Mouse (Mus musculus): ENCODE results near the gene St14. TPM values are rescaled to one million over a fixed set of nuclear protein-coding genes. Genes with fewer than 3 reads are reported as not detected.

Gene St14
- polyA plus RNA-seq, 1 experiment, result 0.02 TPM

DNA sequence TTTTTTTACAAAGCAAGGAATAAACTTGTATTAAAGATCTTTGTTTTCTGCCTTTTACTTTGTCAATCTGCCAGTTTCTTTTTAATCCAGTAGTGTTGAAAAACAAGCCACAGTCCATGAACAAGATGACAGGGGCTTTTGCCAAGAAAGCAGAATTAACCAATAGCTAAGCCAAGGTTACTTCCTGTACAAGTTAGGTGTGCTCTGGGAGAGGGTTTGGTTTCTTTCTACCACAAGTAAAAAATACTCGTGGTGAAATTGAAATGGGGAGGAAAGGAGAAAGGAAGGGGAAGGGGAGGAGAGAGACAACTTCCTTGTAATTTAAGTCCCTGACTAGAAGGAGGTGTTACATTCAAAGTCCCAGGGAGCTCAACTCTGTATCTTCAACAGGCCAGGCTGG, 31.3 kb upstream of the St14 start:
- Histone ChIP-seq H3K27me3 (ENCODE audit: control insufficient read depth, insufficient read depth, insufficient read length) (no peaks in the 10 kb centered on the region), H3K36me3 (ENCODE audit: control insufficient read depth, insufficient read depth) (peaks cover 2% of the 10 kb centered on the region), H3K79me2 (ENCODE audit: control insufficient read depth, insufficient read depth) (no peaks in the 10 kb centered on the region), H3K4me3 (no peak overlapping the region), H3K4me2 (ENCODE audit: low read depth) (no peak overlapping the region), H3ac (ENCODE audit: control insufficient read depth, insufficient read length) (no peak overlapping the region)
- TF ChIP-seq POLR2A (IDR thresholded peaks at IDR 0.05; ENCODE audit: insufficient read length, low read depth) (no peak), TCF3 (IDR thresholded peaks at IDR 0.05; ENCODE audit: insufficient read length, low read depth) (no peak), MAX (IDR thresholded peaks at IDR 0.05; ENCODE audit: low read depth) (no peak), TCF12 (IDR thresholded peaks at IDR 0.05; ENCODE audit: insufficient read depth, poor library complexity, severe bottlenecking) (no peak), REST (IDR thresholded peaks at IDR 0.05; ENCODE audit: insufficient read depth, insufficient read length) (no peak), POLR2AphosphoS2 (IDR thresholded peaks at IDR 0.05; ENCODE audit: insufficient read length, low read depth) (no peak), CEBPB (IDR thresholded peaks at IDR 0.05; ENCODE audit: insufficient read depth, poor library complexity, severe bottlenecking) (no peak), MYOD1 (IDR thresholded peaks at IDR 0.05; ENCODE audit: control insufficient read depth in 1 of 3, insufficient read length in 2 of 3, low read depth in 2 of 3) (no peak), SRF (IDR thresholded peaks at IDR 0.05; ENCODE audit: control insufficient read depth, insufficient read length, low read depth) (no peak), E2F4 (IDR thresholded peaks at IDR 0.05; ENCODE audit: insufficient read depth) (no peak), USF1 (IDR thresholded peaks at IDR 0.05; ENCODE audit: low read depth) (no peak)

DNA sequence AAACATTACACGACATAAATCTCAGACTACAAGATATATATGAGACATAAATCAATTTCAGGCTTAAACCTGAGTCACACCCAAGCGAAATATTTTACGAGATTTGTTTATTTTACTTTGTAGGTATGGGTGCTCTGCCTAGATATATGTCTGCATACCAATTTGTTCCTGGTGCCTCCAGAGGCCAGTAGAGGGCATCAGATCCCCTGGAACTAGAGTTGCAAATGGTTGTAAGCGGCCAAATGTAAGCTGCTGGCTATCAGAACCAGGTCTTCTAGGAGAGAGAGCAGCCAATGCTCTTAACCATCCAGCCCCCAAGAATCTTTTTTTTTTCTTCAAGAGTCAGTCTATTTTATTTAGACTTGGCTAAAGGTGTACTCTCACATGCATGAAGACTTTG, 28.3 kb upstream of the St14 start:
- H3K4me2 ChIP-seq (ENCODE audit: low read depth), result no peak overlapping the region
- no peaks in the 10 kb centered on the region for H3K27me3 ChIP-seq (ENCODE audit: control insufficient read depth, insufficient read depth, insufficient read length)
- no peak overlapping the region for H3K4me3 ChIP-seq
- no peaks in the 10 kb centered on the region for H3K79me2 ChIP-seq (ENCODE audit: control insufficient read depth, insufficient read depth)
- H3ac ChIP-seq (ENCODE audit: control insufficient read depth, insufficient read length), result no peak overlapping the region
- TF ChIP-seq TCF12 (IDR thresholded peaks at IDR 0.05; ENCODE audit: insufficient read depth, poor library complexity, severe bottlenecking), result no peak
- no peak for TF ChIP-seq MAX (IDR thresholded peaks at IDR 0.05; ENCODE audit: low read depth)
- TF ChIP-seq MYOD1 (IDR thresholded peaks at IDR 0.05; ENCODE audit: control insufficient read depth in 1 of 3, insufficient read length in 2 of 3, low read depth in 2 of 3), result no peak
- no peak for TF ChIP-seq POLR2AphosphoS2 (IDR thresholded peaks at IDR 0.05; ENCODE audit: insufficient read length, low read depth)
- no peak for TF ChIP-seq MYOG (IDR thresholded peaks at IDR 0.05; ENCODE audit: control insufficient read depth in 1 of 3, insufficient read depth in 1 of 3, insufficient read length in 2 of 3, low read depth in 2 of 3)
- TF ChIP-seq USF1 (IDR thresholded peaks at IDR 0.05; ENCODE audit: low read depth), result no peak
- TF ChIP-seq POLR2A (IDR thresholded peaks at IDR 0.05; ENCODE audit: insufficient read length, low read depth), result no peak
- no peak for TF ChIP-seq TCF3 (IDR thresholded peaks at IDR 0.05; ENCODE audit: insufficient read length, low read depth)
- no peak for TF ChIP-seq E2F4 (IDR thresholded peaks at IDR 0.05; ENCODE audit: insufficient read depth)
- TF ChIP-seq CEBPB (IDR thresholded peaks at IDR 0.05; ENCODE audit: insufficient read depth, poor library complexity, severe bottlenecking), result no peak
- no peak for TF ChIP-seq REST (IDR thresholded peaks at IDR 0.05; ENCODE audit: insufficient read depth, insufficient read length)
- TF ChIP-seq SRF (IDR thresholded peaks at IDR 0.05; ENCODE audit: control insufficient read depth, insufficient read length, low read depth), result no peak
- H3K36me3 ChIP-seq (ENCODE audit: control insufficient read depth, insufficient read depth), result peaks cover 4% of the 10 kb centered on the region

DNA sequence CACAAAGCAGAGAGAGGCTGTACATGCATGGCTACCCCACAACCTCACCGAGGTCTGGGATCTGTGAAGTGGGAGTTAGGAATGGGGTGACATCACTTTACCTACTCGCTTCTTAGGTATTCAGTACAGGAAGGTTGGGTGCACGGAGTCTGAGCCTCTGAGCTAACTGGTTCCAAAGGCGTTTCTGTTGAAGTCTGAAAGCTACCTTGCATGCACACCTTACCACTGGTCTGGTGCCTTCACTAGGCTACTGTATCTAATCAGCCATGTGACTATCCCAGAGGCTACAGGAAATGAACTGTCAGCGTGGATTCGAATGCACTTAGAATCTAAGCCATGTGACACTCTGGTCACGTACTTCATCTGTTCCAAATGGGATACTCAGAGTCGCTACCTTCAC, 24.9 kb upstream of the St14 start:
- H3K79me2 ChIP-seq (ENCODE audit: control insufficient read depth, insufficient read depth), result no peaks in the 10 kb centered on the region
- TF ChIP-seq REST (IDR thresholded peaks at IDR 0.05; ENCODE audit: insufficient read depth, insufficient read length) (no peak), TCF12 (IDR thresholded peaks at IDR 0.05; ENCODE audit: insufficient read depth, poor library complexity, severe bottlenecking) (no peak), MYOG (IDR thresholded peaks at IDR 0.05; ENCODE audit: control insufficient read depth in 1 of 3, insufficient read depth in 1 of 3, insufficient read length in 2 of 3, low read depth in 2 of 3) (no peak), TCF3 (IDR thresholded peaks at IDR 0.05; ENCODE audit: insufficient read length, low read depth) (no peak), MAX (IDR thresholded peaks at IDR 0.05; ENCODE audit: low read depth) (no peak), POLR2AphosphoS2 (IDR thresholded peaks at IDR 0.05; ENCODE audit: insufficient read length, low read depth) (no peak), CEBPB (IDR thresholded peaks at IDR 0.05; ENCODE audit: insufficient read depth, poor library complexity, severe bottlenecking) (no peak), E2F4 (IDR thresholded peaks at IDR 0.05; ENCODE audit: insufficient read depth) (no peak), MYOD1 (IDR thresholded peaks at IDR 0.05; ENCODE audit: control insufficient read depth in 1 of 3, insufficient read length in 2 of 3, low read depth in 2 of 3) (no peak), USF1 (IDR thresholded peaks at IDR 0.05; ENCODE audit: low read depth) (no peak), POLR2A (IDR thresholded peaks at IDR 0.05; ENCODE audit: insufficient read length, low read depth) (no peak), SRF (IDR thresholded peaks at IDR 0.05; ENCODE audit: control insufficient read depth, insufficient read length, low read depth) (no peak)
- no peak overlapping the region for H3K4me3 ChIP-seq
- H3K27me3 ChIP-seq (ENCODE audit: control insufficient read depth, insufficient read depth, insufficient read length), result no peaks in the 10 kb centered on the region
- H3K36me3 ChIP-seq (ENCODE audit: control insufficient read depth, insufficient read depth), result peaks cover 4% of the 10 kb centered on the region
- no peak overlapping the region for H3ac ChIP-seq (ENCODE audit: control insufficient read depth, insufficient read length)
- H3K4me2 ChIP-seq (ENCODE audit: low read depth), result no peak overlapping the region

DNA sequence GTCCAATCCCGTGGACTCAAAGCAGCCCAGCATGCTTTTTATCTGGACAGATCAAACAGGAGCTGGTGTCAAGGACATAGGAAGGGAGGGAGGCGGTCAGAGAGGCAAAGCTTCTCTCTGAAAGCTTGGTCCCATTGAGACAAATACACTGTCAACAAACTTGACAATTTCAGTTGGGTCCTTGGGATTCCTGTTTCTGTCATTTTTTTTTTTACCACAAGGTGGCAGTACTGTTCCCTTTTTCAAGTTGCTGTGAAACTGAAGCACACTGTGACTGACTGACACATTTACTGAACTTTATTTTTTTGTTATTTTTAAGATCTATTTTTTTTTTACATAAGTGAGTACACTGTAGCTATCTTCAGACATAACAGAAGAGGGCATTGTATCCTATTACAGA, 19.4 kb upstream of the St14 start:
- TF ChIP-seq CEBPB (IDR thresholded peaks at IDR 0.05; ENCODE audit: insufficient read depth, poor library complexity, severe bottlenecking), result no peak
- TF ChIP-seq USF1 (IDR thresholded peaks at IDR 0.05; ENCODE audit: low read depth), result no peak
- TF ChIP-seq POLR2AphosphoS2 (IDR thresholded peaks at IDR 0.05; ENCODE audit: insufficient read length, low read depth), result no peak
- Histone ChIP-seq H3K4me3 (no peak overlapping the region), H3K27me3 (ENCODE audit: control insufficient read depth, insufficient read depth, insufficient read length) (no peaks in the 10 kb centered on the region), H3K79me2 (ENCODE audit: control insufficient read depth, insufficient read depth) (no peaks in the 10 kb centered on the region), H3K36me3 (ENCODE audit: control insufficient read depth, insufficient read depth) (no peaks in the 10 kb centered on the region), H3K4me2 (ENCODE audit: low read depth) (no peak overlapping the region), H3ac (ENCODE audit: control insufficient read depth, insufficient read length) (no peak overlapping the region)

DNA sequence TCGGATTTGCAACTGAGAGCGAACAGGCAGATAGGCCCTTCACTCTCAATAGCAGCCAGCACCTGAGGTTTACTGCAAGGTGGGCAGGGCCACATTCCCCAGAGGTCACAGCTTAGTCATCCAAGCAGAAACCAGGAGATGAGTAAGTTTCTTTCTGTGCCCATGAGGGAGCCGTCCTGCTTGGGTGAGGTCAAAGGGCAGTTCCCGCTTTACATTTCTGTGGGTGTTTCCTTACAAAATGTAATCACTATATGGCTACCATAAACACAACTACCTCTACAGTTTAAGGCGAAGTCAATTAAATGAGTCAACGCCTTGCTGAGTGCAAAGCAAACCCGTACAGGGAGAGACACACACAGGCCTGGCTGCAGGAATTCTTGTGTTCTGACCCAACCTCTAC, 16.5 kb upstream of the St14 start:
- no peak overlapping the region for H3K4me3 ChIP-seq
- H3ac ChIP-seq (ENCODE audit: control insufficient read depth, insufficient read length), result no peak overlapping the region
- no peaks in the 10 kb centered on the region for H3K79me2 ChIP-seq (ENCODE audit: control insufficient read depth, insufficient read depth)
- H3K4me2 ChIP-seq (ENCODE audit: low read depth), result no peak overlapping the region
- no peaks in the 10 kb centered on the region for H3K27me3 ChIP-seq (ENCODE audit: control insufficient read depth, insufficient read depth, insufficient read length)
- H3K36me3 ChIP-seq (ENCODE audit: control insufficient read depth, insufficient read depth), result no peaks in the 10 kb centered on the region
- TF ChIP-seq MYOD1 (IDR thresholded peaks at IDR 0.05; ENCODE audit: control insufficient read depth in 1 of 3, insufficient read length in 2 of 3, low read depth in 2 of 3) (no peak), TCF3 (IDR thresholded peaks at IDR 0.05; ENCODE audit: insufficient read length, low read depth) (no peak), TCF12 (IDR thresholded peaks at IDR 0.05; ENCODE audit: insufficient read depth, poor library complexity, severe bottlenecking) (no peak), REST (IDR thresholded peaks at IDR 0.05; ENCODE audit: insufficient read depth, insufficient read length) (no peak), POLR2A (IDR thresholded peaks at IDR 0.05; ENCODE audit: insufficient read length, low read depth) (no peak), USF1 (IDR thresholded peaks at IDR 0.05; ENCODE audit: low read depth) (no peak), SRF (IDR thresholded peaks at IDR 0.05; ENCODE audit: control insufficient read depth, insufficient read length, low read depth) (no peak), CEBPB (IDR thresholded peaks at IDR 0.05; ENCODE audit: insufficient read depth, poor library complexity, severe bottlenecking) (no peak)
